Mouse (Mus musculus) yolk sac, embryonic 10.5 days (tissue): ENCODE measurements around the gene Gm17018.
A peak's percentile ranks its signal among the peaks of the same experiment; 100 is the strongest.

Source experiments
- DNase-seq: peaks from one replicate; pipeline ENCODE4 v3.0.0-alpha.2; 2017; ENCODE audit warnings: low spot score

Gm17018 gene

GRCm38 (mm10) chr19:45589761-45590160 is 29.3 kb downstream of the Gm17018 start:
- no peak for DNase-seq

GRCm38 (mm10) chr19:45591704-45592103 is 31.3 kb downstream of the Gm17018 start:
- DNase-seq: no peak

- no peak for DNase-seq
These were observed 32.5 kb downstream of the Gm17018 start for GRCm38 (mm10) chr19:45592916-45593315.

GRCm38 (mm10) chr19:45594079-45594478 is 33.7 kb downstream of the Gm17018 start:
- no peak for DNase-seq

GRCm38 (mm10) chr19:45595481-45595880 is 35.1 kb downstream of the Gm17018 start:
- no peak for DNase-seq

GRCm38 (mm10) chr19:45596019-45596418 is 35.6 kb downstream of the Gm17018 start:
- DNase-seq: no peak

- DNase-seq: no peak
These were observed 36.0 kb downstream of the Gm17018 start for GRCm38 (mm10) chr19:45596434-45596833.

- no peak for DNase-seq
These were observed 36.7 kb downstream of the Gm17018 start for GRCm38 (mm10) chr19:45597106-45597505.

GRCm38 (mm10) chr19:45602606-45603005 is 42.2 kb downstream of the Gm17018 start:
- no peak for DNase-seq

GRCm38 (mm10) chr19:45606701-45607100 is 46.3 kb downstream of the Gm17018 start:
- DNase-seq: no peak

GRCm38 (mm10) chr19:45607479-45607878 is 47.1 kb downstream of the Gm17018 start:
- DNase-seq: no peak

GRCm38 (mm10) chr19:45608648-45609339 is 48.4 kb downstream of the Gm17018 start:
- DNase-seq: no peak

GRCm38 (mm10) chr19:45610823-45611222 is 50.4 kb downstream of the Gm17018 start:
- DNase-seq: no peak

- no peak for DNase-seq
These were observed 54.0 kb downstream of the Gm17018 start for GRCm38 (mm10) chr19:45614375-45614774.

GRCm38 (mm10) chr19:45614928-45615327 is 54.5 kb downstream of the Gm17018 start:
- no peak for DNase-seq

GRCm38 (mm10) chr19:45615415-45616213 is 55.2 kb downstream of the Gm17018 start:
- no peak for DNase-seq

- DNase-seq: no peak
These were observed 55.8 kb downstream of the Gm17018 start for GRCm38 (mm10) chr19:45616214-45616518.

- DNase-seq: no peak
These were observed 56.3 kb downstream of the Gm17018 start for GRCm38 (mm10) chr19:45616735-45617134.

GRCm38 (mm10) chr19:45618184-45618583 is 57.8 kb downstream of the Gm17018 start:
- DNase-seq: no peak

- no peak for DNase-seq
These were observed 59.5 kb downstream of the Gm17018 start for GRCm38 (mm10) chr19:45619744-45620501.

GRCm38 (mm10) chr19:45621061-45621460 is 60.6 kb downstream of the Gm17018 start:
- peak; percentile 12 for DNase-seq

GRCm38 (mm10) chr19:45622144-45622543 is 61.7 kb downstream of the Gm17018 start:
- no peak for DNase-seq

GRCm38 (mm10) chr19:45623710-45624109 is 63.3 kb downstream of the Gm17018 start:
- DNase-seq: no peak
